Mouse (Mus musculus): Measurements from ENCODE around the gene 4933407L21Rik. TPM values are rescaled to one million over a fixed set of nuclear protein-coding genes. Genes with fewer than 3 reads are reported as not detected.
A peak's percentile ranks its signal among the peaks of the same experiment; 100 is the strongest.

The 4933407L21Rik gene
- total RNA-seq, 2 experiments from 2014 or later: 7.8 to 9.6 TPM

GRCm38 (mm10) chr1:85908754-85909590 is 19.3 kb upstream of the 4933407L21Rik start:
- no peak for DNase-seq (ENCODE audit: low spot score in 2 of 2)
- intact Hi-C loops (cut with DNase I): no loop called here

GRCm38 (mm10) chr1:85913078-85913755 is 15.1 kb upstream of the 4933407L21Rik start:
- DNase-seq (ENCODE audit: low spot score in 2 of 2): no peak
- intact Hi-C loops (cut with DNase I): no loop called here

- DNase-seq (ENCODE audit: low spot score in 2 of 2): no peak
- intact Hi-C loops (cut with DNase I): no loop called here
These were observed 12.4 kb upstream of the 4933407L21Rik start for GRCm38 (mm10) chr1:85915890-85916289.

- intact Hi-C loops (cut with DNase I): no loop called here
- peak; percentile 82 to 93 for DNase-seq (ENCODE audit: low spot score in 2 of 2)
These were observed 11.3 kb upstream of the 4933407L21Rik start for GRCm38 (mm10) chr1:85916830-85917450.

GRCm38 (mm10) chr1:85919621-85920020 is 8.7 kb upstream of the 4933407L21Rik start:
- no peak for DNase-seq (ENCODE audit: low spot score in 2 of 2)
- intact Hi-C loops (cut with DNase I): no loop called here

- intact Hi-C loops (cut with DNase I): no loop called here
- DNase-seq (ENCODE audit: low spot score in 2 of 2): peak in 1 of 2 experiments; percentile 57
These were observed 6.6 kb upstream of the 4933407L21Rik start for GRCm38 (mm10) chr1:85921725-85922124.

- intact Hi-C loops (cut with DNase I): no loop called here
- no peak for DNase-seq (ENCODE audit: low spot score in 2 of 2)
These were observed 6.0 kb upstream of the 4933407L21Rik start for GRCm38 (mm10) chr1:85922127-85922864.

GRCm38 (mm10) chr1:85922865-85923211 is 5.4 kb upstream of the 4933407L21Rik start:
- intact Hi-C loops (cut with DNase I): no loop called here

GRCm38 (mm10) chr1:85925183-85925582 is 3.1 kb upstream of the 4933407L21Rik start:
- DNase-seq (ENCODE audit: low spot score in 2 of 2): no peak
- intact Hi-C loops (cut with DNase I): no loop called here

More at GRCm38 (mm10) chr1:85922865-85923211, 5.4 kb upstream of the 4933407L21Rik start:
- no peak for DNase-seq (ENCODE audit: low spot score in 2 of 2)

GRCm38 (mm10) chr1:85928688-85929065 is 394 bp downstream of the 4933407L21Rik start:
- no peak for DNase-seq (ENCODE audit: low spot score in 2 of 2)
- intact Hi-C loops (cut with DNase I): no loop called here

- intact Hi-C loops (cut with DNase I): no loop called here
- DNase-seq (ENCODE audit: low spot score in 2 of 2): no peak
These were observed 1.1 kb downstream of the 4933407L21Rik start for GRCm38 (mm10) chr1:85929406-85929805.

- intact Hi-C loops (cut with DNase I): loop anchor here (5.0 kb wide), 1 partner anchor 79 kb away; no protein-coding TSS in a partner anchor
- peak in 1 of 2 experiments; percentile 65 for DNase-seq (ENCODE audit: low spot score in 2 of 2)
These were observed 2.9 kb downstream of the 4933407L21Rik start for GRCm38 (mm10) chr1:85931170-85931569.

- intact Hi-C loops (cut with DNase I): loop anchor here (2.0 to 5.0 kb wide), 2 partner anchors 38 to 81 kb away; partner anchors contain the start of gene Itm2c
These were observed 4.9 kb downstream of the 4933407L21Rik start for GRCm38 (mm10) chr1:85933226-85933625.

GRCm38 (mm10) chr1:85933631-85934465 is 5.6 kb downstream of the 4933407L21Rik start:
- peak in 1 of 2 experiments; percentile 47 for DNase-seq (ENCODE audit: low spot score in 2 of 2)
- intact Hi-C loops (cut with DNase I): loop anchor here (2.0 to 5.0 kb wide), 3 partner anchors 39 to 82 kb away; partner anchors contain the start of gene Itm2c

More at GRCm38 (mm10) chr1:85933226-85933625, 4.9 kb downstream of the 4933407L21Rik start:
- DNase-seq (ENCODE audit: low spot score in 2 of 2): no peak

- no peak for DNase-seq (ENCODE audit: low spot score in 2 of 2)
- intact Hi-C loops (cut with DNase I): loop anchor here (2.0 to 5.0 kb wide), 2 partner anchors 74 to 82 kb away; no protein-coding TSS in a partner anchor
These were observed 6.3 kb downstream of the 4933407L21Rik start for GRCm38 (mm10) chr1:85934560-85934959.

- intact Hi-C loops (cut with DNase I): loop anchor here (2.0 kb wide), 1 partner anchor 74 kb away; no protein-coding TSS in a partner anchor
- peak; percentile 71 for DNase-seq (ENCODE audit: low spot score in 2 of 2)
These were observed 7.0 kb downstream of the 4933407L21Rik start for GRCm38 (mm10) chr1:85935148-85935852.

GRCm38 (mm10) chr1:85936265-85936664 is 8.0 kb downstream of the 4933407L21Rik start:
- intact Hi-C loops (cut with DNase I): no loop called here
- no peak for DNase-seq (ENCODE audit: low spot score in 2 of 2)

GRCm38 (mm10) chr1:85937323-85937722 is 9.0 kb downstream of the 4933407L21Rik start:
- intact Hi-C loops (cut with DNase I): no loop called here
- DNase-seq (ENCODE audit: low spot score in 2 of 2): no peak
